Comparison of ENCODE assay signal across 11 mouse cellular contexts in the genomic region with DNA sequence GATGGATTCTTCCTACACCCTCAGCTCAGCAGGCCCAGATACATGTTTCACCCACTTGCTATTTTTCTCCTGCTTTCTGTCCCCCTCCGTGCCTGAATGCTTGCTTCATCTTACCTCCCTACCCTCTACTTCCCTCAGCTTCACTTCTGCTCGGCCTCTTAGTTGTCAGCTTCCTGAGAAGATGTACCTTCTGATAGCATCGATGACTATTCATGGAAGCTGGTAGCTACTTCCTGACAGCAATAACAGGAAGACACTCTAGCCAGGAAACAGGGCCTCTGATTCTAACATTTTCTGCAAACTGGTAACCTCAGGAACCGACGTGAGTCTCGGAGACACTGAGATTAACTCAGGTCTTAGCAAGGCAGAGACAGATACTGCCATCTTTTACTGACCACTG. TPM values are rescaled to one million over a fixed set of nuclear protein-coding genes. Genes with fewer than 3 reads are reported as not detected.
DNase-seq lines count a peak whose midpoint lies in the region; ATAC-seq lines count a peak whose summit lies in the region.
"Had no signal": no experiment of that assay in that cellular context is flagged by ENCODE, and none has a peak within 500 bp of the region (broad histone marks: within the 10 kb centered on the region; RNA-seq: fewer than 3 reads in every experiment).

No protein-coding gene starts in this region.

- no peaks in the 10 kb centered on the region for H3K9me3 ChIP-seq in kidney, embryonic 15.5 days (replicated peaks)
- H3K9me3 ChIP-seq in kidney, embryonic 16.5 days (ENCODE audit: low read length) = no peaks in the 10 kb centered on the region
- no peaks in the 10 kb centered on the region for H3K9me3 ChIP-seq in midbrain, embryonic 14.5 days (ENCODE audit: control insufficient read depth, low read length)

- no peak overlapping the region for H3K4me3 ChIP-seq in kidney, embryonic 15.5 days (replicated peaks)
- no peak overlapping the region for H3K4me3 ChIP-seq in kidney, embryonic 16.5 days (ENCODE audit: low read length)
- no peak overlapping the region for H3K4me3 ChIP-seq in midbrain, embryonic 14.5 days (replicated peaks; ENCODE audit: low read depth, low read length)

- no peak for ATAC-seq in kidney, embryonic 15.5 days (replicated peaks; ENCODE audit: low FRiP score)
- peak; percentile 30 for ATAC-seq in activated CD4-positive, CD25-positive, alpha-beta regulatory T cell, adult 4 months
- no peak for ATAC-seq in kidney, embryonic 16.5 days (ENCODE audit: low FRiP score, low TSS enrichment)
- ATAC-seq in midbrain, embryonic 14.5 days (ENCODE audit: low FRiP score, low TSS enrichment) = no peak
- ATAC-seq: hindbrain, postnatal 0 days had no signal

- H3K27me3 ChIP-seq in kidney, embryonic 15.5 days = no peaks in the 10 kb centered on the region
- no peaks in the 10 kb centered on the region for H3K27me3 ChIP-seq in kidney, embryonic 16.5 days (ENCODE audit: insufficient read depth, low read length)
- no peaks in the 10 kb centered on the region for H3K27me3 ChIP-seq in midbrain, embryonic 14.5 days (ENCODE audit: control insufficient read depth, insufficient read depth, low read length)

- 83% methylated on average over 6 of the region's 6 CpGs for WGBS in kidney, embryonic 15.5 days
- 73% methylated on average over 6 of the region's 6 CpGs for WGBS in kidney, embryonic 16.5 days
- WGBS in midbrain, embryonic 14.5 days = 92% methylated on average over 6 of the region's 6 CpGs

- H3K27ac ChIP-seq in kidney, embryonic 15.5 days = peak overlapping the region; percentile 51; the same call in 1 of the 2 replicates
- H3K27ac ChIP-seq in kidney, embryonic 16.5 days (ENCODE audit: low read length) = peak overlapping the region; percentile 47; the same call in 1 of the 2 replicates
- H3K27ac ChIP-seq in midbrain, embryonic 14.5 days (replicated peaks; ENCODE audit: low read depth, low read length) = no peak overlapping the region
- H3K27ac ChIP-seq: hindbrain, postnatal 0 days had no signal

- no peaks in the 10 kb centered on the region for H3K36me3 ChIP-seq in kidney, embryonic 15.5 days
- H3K36me3 ChIP-seq in kidney, embryonic 16.5 days (ENCODE audit: insufficient read depth, low read length) = no peaks in the 10 kb centered on the region
- no peaks in the 10 kb centered on the region for H3K36me3 ChIP-seq in midbrain, embryonic 14.5 days (ENCODE audit: control insufficient read depth, insufficient read depth, low read length)

- DNase-seq in kidney, postnatal 4 days = no peak
- DNase-seq in lung, postnatal 36 days = peak; percentile 60
- DNase-seq in midbrain, embryonic 14.5 days = no peak
- no peak for DNase-seq in urinary bladder, postnatal 4 days (ENCODE audit: low spot score in 2 of 2)
- DNase-seq: adrenal gland, adult 8-10 months; cerebellum, postnatal 10 days; gastrocnemius, postnatal 10 days had no signal

- no peak overlapping the region for H3K9ac ChIP-seq in kidney, embryonic 15.5 days
- H3K9ac ChIP-seq in kidney, embryonic 16.5 days (replicated peaks; ENCODE audit: low read length) = no peak overlapping the region
- H3K9ac ChIP-seq in midbrain, embryonic 14.5 days (replicated peaks; ENCODE audit: low read length) = no peak overlapping the region

- peaks cover 26% of the 10 kb centered on the region for H3K4me1 ChIP-seq in kidney, embryonic 15.5 days
- H3K4me1 ChIP-seq in kidney, embryonic 16.5 days (ENCODE audit: insufficient read depth, low read length) = peaks cover 6% of the 10 kb centered on the region
- peaks cover 9% of the 10 kb centered on the region; the same call in 1 of the 2 replicates for H3K4me1 ChIP-seq in midbrain, embryonic 14.5 days (ENCODE audit: control insufficient read depth, insufficient read depth, low read length)

- H3K4me2 ChIP-seq in kidney, embryonic 15.5 days = no peak overlapping the region
- H3K4me2 ChIP-seq in kidney, embryonic 16.5 days (replicated peaks; ENCODE audit: low read depth, low read length) = no peak overlapping the region
- H3K4me2 ChIP-seq in midbrain, embryonic 14.5 days (ENCODE audit: low read length) = no peak overlapping the region

RNA-seq across cellular contexts. Expression of gene Cd47, which starts 1.5 kb away (rescaled TPM):
- polyA plus RNA-seq in kidney, embryonic 15.5 days (2015; fragmentation: Nextera tagmentation; extraction: Ambion mirVana) = 78.3 and 84.1 TPM in 2 replicates
- polyA plus RNA-seq in activated CD4-positive, CD25-positive, alpha-beta regulatory T cell, adult 4 months (2017; shearing (Covaris generic)) = 100 to 1,000 TPM; 296 to 343 TPM
- 75.2 and 78.0 TPM in 2 replicates for polyA plus RNA-seq in kidney, embryonic 16.5 days (2015; fragmentation: Nextera tagmentation; extraction: Ambion mirVana)
- 133 and 137 TPM in 2 replicates for polyA plus RNA-seq in midbrain, embryonic 14.5 days (2014; fragmentation: Nextera tagmentation; extraction: Ambion mirVana)
